Comparison of ENCODE assay signal across 10 mouse cellular contexts in the genomic region with DNA sequence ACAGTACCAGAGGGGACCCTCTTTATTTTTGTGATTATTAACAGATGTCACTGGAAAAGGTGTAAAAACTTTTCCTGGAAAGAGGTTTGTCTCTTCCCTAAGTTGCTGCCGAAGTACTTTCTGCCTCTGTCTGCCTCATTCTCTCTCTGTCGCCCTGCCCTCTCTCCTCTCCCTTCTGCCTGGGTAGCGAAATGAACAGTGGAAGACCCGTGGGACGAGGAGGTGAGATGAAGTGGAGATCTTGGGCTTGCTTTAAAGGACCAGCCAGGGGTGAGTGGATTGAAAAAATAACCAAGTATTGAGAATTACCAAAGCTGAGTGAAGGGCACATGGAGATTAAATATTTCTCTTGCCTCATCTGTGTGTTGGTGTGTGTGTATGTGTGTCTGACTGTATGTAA. TPM values are rescaled to one million over a fixed set of nuclear protein-coding genes. Genes with fewer than 3 reads are reported as not detected.
DNase-seq lines count a peak whose midpoint lies in the region; ATAC-seq and TF ChIP-seq lines count a peak whose summit lies in the region.
"Had no signal": no experiment of that assay in that cellular context is flagged by ENCODE, and none has a peak within 500 bp of the region (broad histone marks: within the 10 kb centered on the region; RNA-seq: fewer than 3 reads in every experiment).

No protein-coding gene starts in this region.

- no peak for TF ChIP-seq EP300 in heart, postnatal 0 days (IDR thresholded peaks at IDR 0.05; ENCODE audit: low read depth)

- no peaks in the 10 kb centered on the region for H3K36me3 ChIP-seq in heart, postnatal 0 days (replicated peaks; ENCODE audit: control insufficient read depth, insufficient read depth, low read length)
- no peaks in the 10 kb centered on the region for H3K36me3 ChIP-seq in forebrain, embryonic 13.5 days (ENCODE audit: poor library complexity, severe bottlenecking)
- no peaks in the 10 kb centered on the region for H3K36me3 ChIP-seq in limb, embryonic 14.5 days (ENCODE audit: control insufficient read depth, insufficient read depth, low read length)

- no peak for DNase-seq in heart, postnatal 0 days (ENCODE audit: low spot score)
- no peak for DNase-seq in heart, adult 8-10 months (ENCODE audit: low spot score)
- no peak for DNase-seq in limb, embryonic 14.5 days (ENCODE audit: low spot score)
- DNase-seq in urinary bladder, postnatal 14 days (ENCODE audit: low spot score), result no peak
- DNase-seq in layer of hippocampus, adult 11-12 months (ENCODE audit: low spot score), result no peak
- DNase-seq: cerebellum, adult 8-10 months; kidney, adult 2 months had no signal

- H3K4me1 ChIP-seq in heart, postnatal 0 days (ENCODE audit: control insufficient read depth, insufficient read depth), result no peaks in the 10 kb centered on the region
- no peaks in the 10 kb centered on the region; the same call in 1 of the 2 replicates for H3K4me1 ChIP-seq in cortical plate, adult 2 months (ENCODE audit: control insufficient read depth, insufficient read depth, low read length)
- peaks cover 10% of the 10 kb centered on the region for H3K4me1 ChIP-seq in forebrain, embryonic 13.5 days
- H3K4me1 ChIP-seq in limb, embryonic 14.5 days (ENCODE audit: control insufficient read depth, insufficient read depth, low read length), result peaks cover 5% of the 10 kb centered on the region

- ATAC-seq in heart, postnatal 0 days (ENCODE audit: insufficient read depth, low read depth), result no peak
- ATAC-seq in forebrain, embryonic 13.5 days, result no peak
- no peak for ATAC-seq in limb, embryonic 14.5 days (ENCODE audit: low FRiP score, low read depth)
- no peak for ATAC-seq in activated CD4-positive, CD25-positive, alpha-beta regulatory T cell, adult 4 months

- no peaks in the 10 kb centered on the region for H3K27me3 ChIP-seq in heart, postnatal 0 days (ENCODE audit: control insufficient read depth, insufficient read depth, low read length)
- peaks cover 4% of the 10 kb centered on the region; the same call in 1 of the 2 replicates for H3K27me3 ChIP-seq in forebrain, embryonic 13.5 days
- H3K27me3 ChIP-seq in limb, embryonic 14.5 days (ENCODE audit: control insufficient read depth, insufficient read depth, low read length), result no peaks in the 10 kb centered on the region

- TF ChIP-seq POLR2A in cortical plate, adult 2 months (IDR thresholded peaks at IDR 0.05; ENCODE audit: extremely low read depth, insufficient read depth, low read length), result no peak
- no peak for TF ChIP-seq POLR2A in limb, embryonic 14.5 days (IDR thresholded peaks at IDR 0.05; ENCODE audit: borderline replicate concordance, extremely low read depth, insufficient read depth, insufficient read length)

- TF ChIP-seq CTCF in heart, postnatal 0 days (IDR thresholded peaks at IDR 0.05; ENCODE audit: low read depth), result no peak
- TF ChIP-seq CTCF in cortical plate, adult 2 months (IDR thresholded peaks at IDR 0.05; ENCODE audit: extremely low read depth, insufficient read depth, low read length), result no peak

- no peak overlapping the region; the same call in 1 of the 2 replicates for H3K4me2 ChIP-seq in heart, postnatal 0 days (ENCODE audit: low read depth, low read length)
- peak overlapping the region; percentile 64; the same call in 1 of the 2 replicates for H3K4me2 ChIP-seq in forebrain, embryonic 13.5 days
- H3K4me2 ChIP-seq in limb, embryonic 14.5 days (replicated peaks; ENCODE audit: low read depth, low read length, severe bottlenecking), result peak overlapping the region; percentile 61

- H3K4me3 ChIP-seq in heart, postnatal 0 days (ENCODE audit: low read depth, low read length), result peak overlapping the region; percentile 30
- H3K4me3 ChIP-seq in cortical plate, adult 2 months (ENCODE audit: insufficient read depth, low read length), result peak overlapping the region; percentile 48; the same call in 1 of the 2 replicates
- H3K4me3 ChIP-seq in forebrain, embryonic 13.5 days, result peak overlapping the region; percentile 33; the same call in 1 of the 2 replicates
- peak overlapping the region; percentile 41 for H3K4me3 ChIP-seq in limb, embryonic 14.5 days (replicated peaks; ENCODE audit: low read length)

- no peaks in the 10 kb centered on the region for H3K9me3 ChIP-seq in heart, postnatal 0 days (replicated peaks; ENCODE audit: control insufficient read depth, low read length)
- H3K9me3 ChIP-seq in forebrain, embryonic 13.5 days (replicated peaks), result no peaks in the 10 kb centered on the region
- no peaks in the 10 kb centered on the region for H3K9me3 ChIP-seq in limb, embryonic 14.5 days (ENCODE audit: control insufficient read depth, low read length)

- no peak overlapping the region for H3K9ac ChIP-seq in heart, postnatal 0 days (replicated peaks; ENCODE audit: low read depth, low read length)
- H3K9ac ChIP-seq in forebrain, embryonic 13.5 days, result no peak overlapping the region
- peak overlapping the region; percentile 57 for H3K9ac ChIP-seq in limb, embryonic 14.5 days (ENCODE audit: low read depth, low read length, severe bottlenecking)

- 49% methylated on average over 5 of the region's 5 CpGs for WGBS in heart, postnatal 0 days
- 35% methylated on average over 5 of the region's 5 CpGs for WGBS in forebrain, embryonic 13.5 days
- WGBS in limb, embryonic 14.5 days, result 19% methylated on average over 5 of the region's 5 CpGs

- no peak overlapping the region for H3K27ac ChIP-seq in heart, postnatal 0 days (ENCODE audit: low read depth)
- H3K27ac ChIP-seq in cortical plate, adult 2 months (ENCODE audit: insufficient read depth, low read length), result no peak overlapping the region
- H3K27ac ChIP-seq in forebrain, embryonic 13.5 days, result no peak overlapping the region
- H3K27ac ChIP-seq in limb, embryonic 14.5 days (replicated peaks; ENCODE audit: low read depth, low read length), result 0 out of 2 replicates have a peak overlapping the region, but pooled peaks have one; percentile 39

RNA-seq across cellular contexts. Expression of a gene that starts 0.6 kb away (rescaled TPM):
- 7.2 and 10.1 TPM in 2 replicates for total RNA-seq in heart, postnatal 0 days (2014; rRNA removed; ENCODE audit: low replicate concordance)
- polyA plus RNA-seq in heart, postnatal 0 days (2015; fragmentation: Nextera tagmentation; extraction: Ambion mirVana), result 8.1 and 12.2 TPM in 2 replicates
- total RNA-seq in heart, adult 8-10 months (2022), result 1 to 10 TPM in 1 of 4 experiments, under 1 TPM in 3; 0.08 to 1.7 (median 0.33) TPM
- polyA plus RNA-seq in cortical plate, adult 2 months (2012; rRNA removed), result 1.8 and 2.3 TPM in 2 replicates
- 0.62 and 0.73 TPM in 2 replicates for polyA plus RNA-seq in forebrain, embryonic 13.5 days (2015; fragmentation: Nextera tagmentation; extraction: Ambion mirVana)
- 54.8 and 55.6 TPM in 2 replicates for polyA plus RNA-seq in limb, embryonic 14.5 days (2012; rRNA removed)
- polyA plus RNA-seq in limb, embryonic 14.5 days (2014; fragmentation: Nextera tagmentation; extraction: Ambion mirVana), result 75.5 and 80.8 TPM in 2 replicates
- not detected for polyA plus RNA-seq in activated CD4-positive, CD25-positive, alpha-beta regulatory T cell, adult 4 months (2017; shearing (Covaris generic))

RNA-seq across cellular contexts. Expression of a gene that starts 48.3 kb away (rescaled TPM):
- total RNA-seq in heart, postnatal 0 days (2014; rRNA removed; ENCODE audit: low replicate concordance), result 9.2 and 12.2 TPM in 2 replicates
- polyA plus RNA-seq in heart, postnatal 0 days (2015; fragmentation: Nextera tagmentation; extraction: Ambion mirVana), result 35.1 and 36.2 TPM in 2 replicates
- total RNA-seq in heart, adult 8-10 months (2022), result 100 to 1,000 TPM; 113 to 144 (median 120) TPM
- 45.1 and 45.6 TPM in 2 replicates for polyA plus RNA-seq in cortical plate, adult 2 months (2012; rRNA removed)
- polyA plus RNA-seq in forebrain, embryonic 13.5 days (2015; fragmentation: Nextera tagmentation; extraction: Ambion mirVana), result 8.1 and 9.5 TPM in 2 replicates
- 17.7 and 21.1 TPM in 2 replicates for polyA plus RNA-seq in limb, embryonic 14.5 days (2012; rRNA removed)
- 23.5 and 26.9 TPM in 2 replicates for polyA plus RNA-seq in limb, embryonic 14.5 days (2014; fragmentation: Nextera tagmentation; extraction: Ambion mirVana)
- polyA plus RNA-seq in activated CD4-positive, CD25-positive, alpha-beta regulatory T cell, adult 4 months (2017; shearing (Covaris generic)), result not detected
